Mouse (Mus musculus) liver, embryonic 12.5 days (tissue): ENCODE data around the gene Hpse2. TPM values are rescaled to one million over a fixed set of nuclear protein-coding genes. Genes with fewer than 3 reads are reported as not detected.

Experiments used
- ATAC-seq: fragments of 200-750 bp; cut with Nextera tagmentation; 2 replicates; pipeline ENCODE4 v1.8.0; 2017; ENCODE audit warnings: moderate number of reproducible peaks, mild to moderate bottlenecking, moderate library complexity
- H3K27ac ChIP-seq: fragments of 300-500 bp; sonication (generic); 2 replicates; pipeline ENCODE4 v1.5.1; 2016; ENCODE audit warnings: mild to moderate bottlenecking
- H3K27me3 ChIP-seq: fragments of 300-500 bp; sonication (generic); replicated peaks from 2 replicates; pipeline ENCODE4 v1.6.1; 2016; ENCODE audit warnings: mild to moderate bottlenecking, moderate library complexity
- H3K36me3 ChIP-seq: fragments of 300-500 bp; sonication (generic); 2 replicates; pipeline ENCODE4 v1.6.1; 2016; ENCODE audit warnings: mild to moderate bottlenecking, moderate library complexity
- H3K4me1 ChIP-seq: fragments of 300-500 bp; sonication (generic); 2 replicates; pipeline ENCODE4 v1.6.1; 2016
- H3K4me2 ChIP-seq: fragments of 300-500 bp; sonication (generic); 2 replicates; pipeline ENCODE4 v1.6.1; 2016; ENCODE audit warnings: mild to moderate bottlenecking, moderate library complexity
- H3K4me3 ChIP-seq: fragments of 300-500 bp; sonication (generic); 2 replicates; pipeline ENCODE4 v1.5.1; 2016; ENCODE audit warnings: mild to moderate bottlenecking, moderate library complexity
- H3K9ac ChIP-seq: fragments of 300-500 bp; sonication (generic); 2 replicates; pipeline ENCODE4 v1.6.1; 2016; ENCODE audit warnings: mild to moderate bottlenecking, moderate library complexity
- H3K9me3 ChIP-seq: fragments of 300-500 bp; sonication (generic); replicated peaks from 2 replicates; pipeline ENCODE4 v1.6.1; 2016; ENCODE audit warnings: mild to moderate bottlenecking, moderate library complexity
- WGBS: fragments of 180-500 bp; shearing (Covaris S2); methylation state at CpG from one replicate; pipeline ENCODE4 v1.1.7; 2016; ENCODE audit not compliant: insufficient replicate concordance; 5-methylcytosine and 5-hydroxymethylcytosine counted together
- polyA plus RNA-seq: library from polyadenylated mRNA; unstranded; fragments of >200 nt; fragmentation: Nextera tagmentation; extraction: Ambion mirVana; gene quantifications from 2 replicates; pipeline ENCODE4 v1.2.1, GENCODE M21; 2016

Hpse2 gene
- polyA plus RNA-seq, 1 experiment from 2014 or later, result not detected

DNA sequence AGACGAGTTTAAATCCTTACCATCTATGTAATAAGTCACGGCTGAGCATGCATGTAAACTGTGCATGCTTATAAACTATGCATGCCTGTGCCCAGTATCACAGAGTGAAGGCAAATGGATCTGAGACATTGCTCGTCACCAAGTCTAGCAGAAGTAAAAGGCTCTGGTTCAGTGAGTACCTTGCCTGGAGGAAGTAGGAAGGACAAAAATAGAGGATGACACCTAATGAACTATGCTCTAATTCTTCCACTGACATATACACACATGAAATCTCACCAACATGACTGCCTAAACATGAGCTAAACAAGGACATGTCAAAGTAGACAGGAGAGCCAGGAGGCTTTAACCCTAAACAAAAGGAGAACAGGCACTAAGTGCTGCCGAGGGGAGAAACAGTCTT lies 391.7 kb downstream of the Hpse2 start:
- 67% methylated on average over 4 of the region's 4 CpGs for WGBS
- no peak overlapping the region for H3K9ac ChIP-seq
- no peak for ATAC-seq
- H3K27me3 ChIP-seq, result no peaks in the 10 kb centered on the region
- no peak overlapping the region for H3K27ac ChIP-seq
- H3K4me3 ChIP-seq, result no peak overlapping the region
- no peak overlapping the region for H3K4me2 ChIP-seq
- H3K9me3 ChIP-seq, result no peaks in the 10 kb centered on the region
- H3K36me3 ChIP-seq, result no peaks in the 10 kb centered on the region
- no peaks in the 10 kb centered on the region for H3K4me1 ChIP-seq

DNA sequence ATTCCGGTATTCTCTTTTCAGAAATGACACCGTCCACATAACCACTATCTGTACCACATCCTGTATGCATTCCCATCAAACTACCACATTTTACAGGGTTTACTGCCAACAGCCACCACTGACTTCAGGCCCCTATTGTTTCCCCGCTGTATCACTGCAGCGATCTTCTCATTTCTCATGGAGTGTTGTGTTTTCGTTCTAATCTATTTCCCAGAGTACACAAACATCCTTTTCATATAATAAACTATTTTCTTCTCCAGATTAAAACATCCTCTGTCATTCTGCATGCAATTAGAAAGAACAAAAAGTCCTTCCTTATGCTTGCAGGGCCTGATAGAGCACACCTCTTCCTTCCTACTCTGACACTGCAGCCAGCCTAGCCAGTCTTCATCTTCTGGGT lies 399.3 kb downstream of the Hpse2 start:
- H3K4me3 ChIP-seq, result no peak overlapping the region
- WGBS, result 26% methylated on average over 5 of the region's 5 CpGs
- H3K4me2 ChIP-seq, result no peak overlapping the region
- H3K27ac ChIP-seq, result no peak overlapping the region
- no peaks in the 10 kb centered on the region for H3K4me1 ChIP-seq
- H3K27me3 ChIP-seq, result no peaks in the 10 kb centered on the region
- no peaks in the 10 kb centered on the region for H3K36me3 ChIP-seq
- ATAC-seq, result no peak
- no peak overlapping the region for H3K9ac ChIP-seq
- H3K9me3 ChIP-seq, result no peaks in the 10 kb centered on the region

DNA sequence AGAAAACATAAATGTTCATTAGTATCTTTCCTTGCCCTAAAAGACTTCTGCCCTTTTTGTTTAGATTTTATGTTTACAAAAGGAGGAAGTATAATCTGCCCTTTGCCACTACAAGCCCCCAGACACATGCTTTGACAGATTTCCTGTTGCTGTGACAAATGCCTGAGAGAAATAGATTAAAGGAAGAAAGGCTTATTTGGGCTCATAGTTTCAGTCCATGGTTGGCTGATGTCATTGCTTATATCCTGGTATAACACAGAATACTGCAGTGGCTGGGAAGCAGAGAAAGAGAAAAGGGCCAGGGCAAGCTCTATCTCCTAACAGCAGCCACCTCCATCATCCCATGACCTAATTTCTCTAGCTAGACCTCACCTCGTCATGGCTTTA lies 401.8 kb downstream of the Hpse2 start:
- WGBS, result 21% methylated on average over 1 of the region's 1 CpGs
- Histone ChIP-seq H3K4me2 (no peak overlapping the region), H3K27ac (no peak overlapping the region), H3K9me3 (no peaks in the 10 kb centered on the region), H3K36me3 (no peaks in the 10 kb centered on the region), H3K9ac (no peak overlapping the region), H3K4me3 (no peak overlapping the region), H3K27me3 (no peaks in the 10 kb centered on the region), H3K4me1 (no peaks in the 10 kb centered on the region)
- no peak for ATAC-seq

DNA sequence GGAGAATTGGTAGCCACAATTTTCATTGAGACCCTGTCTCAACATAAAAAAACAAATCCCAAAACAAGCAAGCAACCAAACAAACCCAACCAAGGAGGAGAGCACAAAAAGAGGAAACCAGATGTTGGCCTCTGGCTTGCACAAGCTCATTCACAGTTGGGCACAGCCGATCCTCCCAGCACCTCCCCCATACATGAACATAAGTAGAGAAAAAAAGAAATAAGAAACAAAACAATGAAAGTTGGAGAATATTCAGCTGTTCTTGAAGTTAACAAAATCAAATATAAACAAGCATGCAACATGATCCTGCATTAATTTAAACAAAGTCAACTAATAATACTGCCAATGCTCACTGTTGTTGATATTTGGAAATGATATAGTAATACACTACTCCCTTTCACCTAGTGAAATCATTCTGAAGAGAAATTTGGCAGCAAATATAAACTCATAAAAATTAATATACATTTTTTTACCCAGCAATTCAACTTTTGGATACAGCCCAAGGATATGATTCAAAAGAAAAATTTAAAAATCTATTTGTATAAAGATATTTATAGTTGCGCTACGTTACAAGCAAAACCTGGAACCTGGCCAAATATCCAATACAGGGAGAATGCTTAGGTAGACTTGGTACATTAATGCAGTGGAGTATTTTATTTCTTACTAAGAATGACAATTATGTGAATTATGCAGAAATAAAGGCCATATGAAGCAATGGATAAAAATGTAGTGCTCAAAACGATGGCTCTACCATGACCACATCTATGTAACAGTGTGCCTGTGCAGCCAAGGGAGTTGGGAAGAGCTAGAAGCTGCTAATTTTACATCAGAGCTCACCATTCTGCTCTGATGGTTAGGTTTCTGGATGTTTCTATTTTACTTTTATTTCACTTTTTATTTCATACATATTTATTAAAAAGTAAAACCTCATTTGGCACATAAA lies 402.5 kb downstream of the Hpse2 start:
- no peak for ATAC-seq
- no peaks in the 10 kb centered on the region for H3K27me3 ChIP-seq
- H3K36me3 ChIP-seq, result no peaks in the 10 kb centered on the region
- H3K4me2 ChIP-seq, result no peak overlapping the region
- no peaks in the 10 kb centered on the region for H3K9me3 ChIP-seq
- H3K4me3 ChIP-seq, result no peak overlapping the region
- no peaks in the 10 kb centered on the region for H3K4me1 ChIP-seq
- no peak overlapping the region for H3K27ac ChIP-seq
- WGBS, result 52% methylated on average over 4 of the region's 4 CpGs
- no peak overlapping the region for H3K9ac ChIP-seq

GRCm38 (mm10) chr19:42980537-42980936 lies 407.6 kb downstream of the Hpse2 start:
- Histone ChIP-seq H3K36me3 (no peaks in the 10 kb centered on the region), H3K27me3 (no peaks in the 10 kb centered on the region), H3K27ac (no peak overlapping the region), H3K4me1 (no peaks in the 10 kb centered on the region), H3K9me3 (no peaks in the 10 kb centered on the region), H3K4me2 (no peak overlapping the region), H3K4me3 (no peak overlapping the region), H3K9ac (no peak overlapping the region)
- ATAC-seq, result no peak
- 57% methylated on average over 3 of the region's 3 CpGs for WGBS

DNA sequence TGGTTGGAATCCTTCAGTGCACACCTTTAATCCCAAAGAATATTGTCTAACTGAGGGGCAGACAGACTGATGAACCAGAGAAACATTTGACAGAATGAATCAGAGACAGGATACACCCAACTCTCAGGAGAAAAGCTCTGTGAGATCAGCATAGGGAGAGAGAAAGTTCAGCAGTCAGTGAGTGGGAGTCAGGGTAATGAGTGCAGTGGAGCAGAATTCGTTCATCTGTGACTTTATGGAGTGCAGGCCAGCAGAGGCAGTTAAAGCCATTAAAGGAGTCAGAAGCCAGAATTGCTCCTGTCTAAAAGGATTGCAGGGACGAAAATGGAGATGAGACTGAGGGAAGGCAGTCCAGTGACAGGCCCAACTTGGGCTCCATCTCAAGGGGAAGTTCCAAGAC lies 410.2 kb downstream of the Hpse2 start:
- Histone ChIP-seq H3K4me1 (no peaks in the 10 kb centered on the region), H3K4me2 (no peak overlapping the region), H3K9me3 (no peaks in the 10 kb centered on the region), H3K36me3 (no peaks in the 10 kb centered on the region), H3K27ac (no peak overlapping the region), H3K27me3 (no peaks in the 10 kb centered on the region), H3K4me3 (no peak overlapping the region), H3K9ac (no peak overlapping the region)
- no peak for ATAC-seq
- WGBS, result 58% methylated on average over 2 of the region's 2 CpGs

GRCm38 (mm10) chr19:42973740-42974139 lies 414.4 kb downstream of the Hpse2 start:
- Histone ChIP-seq H3K27me3 (no peaks in the 10 kb centered on the region), H3K27ac (no peak overlapping the region), H3K9me3 (no peaks in the 10 kb centered on the region), H3K36me3 (no peaks in the 10 kb centered on the region), H3K9ac (no peak overlapping the region), H3K4me2 (no peak overlapping the region), H3K4me1 (no peaks in the 10 kb centered on the region), H3K4me3 (no peak overlapping the region)
- 54% methylated on average over 5 of the region's 5 CpGs for WGBS
- no peak for ATAC-seq

- Histone ChIP-seq H3K36me3 (no peaks in the 10 kb centered on the region), H3K9ac (no peak overlapping the region), H3K27ac (no peak overlapping the region), H3K9me3 (no peaks in the 10 kb centered on the region), H3K4me3 (no peak overlapping the region), H3K27me3 (no peaks in the 10 kb centered on the region), H3K4me2 (no peak overlapping the region), H3K4me1 (no peaks in the 10 kb centered on the region)
- no peak for ATAC-seq
- WGBS, result 48% methylated on average over 1 of the region's 1 CpGs
Observed at GRCm38 (mm10) chr19:42965171-42965570, 423.0 kb downstream of the Hpse2 start.

DNA sequence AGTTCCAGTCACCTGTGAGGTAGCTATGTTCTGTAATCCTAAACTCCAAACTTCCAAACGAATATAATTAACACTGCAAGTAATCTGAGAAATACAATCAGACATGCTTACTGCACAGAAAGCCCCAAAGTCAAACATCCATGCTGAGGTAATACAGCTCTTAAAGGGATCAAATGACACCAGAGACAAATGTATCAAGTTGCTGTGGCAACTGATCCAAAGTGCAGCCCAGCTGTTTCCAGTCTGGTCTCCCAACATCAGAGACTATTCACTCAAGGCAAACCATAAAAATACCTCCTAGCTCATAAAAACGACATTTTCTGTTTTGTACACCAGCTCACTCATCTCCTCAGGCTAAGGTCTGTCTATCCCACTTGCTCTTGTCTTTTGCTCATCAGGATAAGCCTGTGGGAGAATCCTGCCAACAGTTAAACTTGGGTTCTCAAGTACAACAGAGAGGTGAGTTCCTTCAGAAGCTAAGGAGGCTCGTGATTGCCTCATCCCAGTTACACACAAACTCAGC lies 440.0 kb downstream of the Hpse2 start:
- Histone ChIP-seq H3K36me3 (no peaks in the 10 kb centered on the region), H3K9ac (no peak overlapping the region), H3K4me1 (no peaks in the 10 kb centered on the region), H3K27me3 (no peaks in the 10 kb centered on the region), H3K4me2 (no peak overlapping the region), H3K9me3 (0 out of 2 replicates have a peak, but pooled peaks cover 3% of the 10 kb centered on the region), H3K27ac (no peak overlapping the region), H3K4me3 (no peak overlapping the region)
- 35% methylated on average over 3 of the region's 3 CpGs for WGBS
- no peak for ATAC-seq

GRCm38 (mm10) chr19:42937544-42937943 lies 450.6 kb downstream of the Hpse2 start:
- no peak for ATAC-seq
- Histone ChIP-seq H3K9me3 (no peaks in the 10 kb centered on the region), H3K4me3 (no peak overlapping the region), H3K9ac (no peak overlapping the region), H3K36me3 (no peaks in the 10 kb centered on the region), H3K27ac (no peak overlapping the region), H3K27me3 (no peaks in the 10 kb centered on the region), H3K4me2 (no peak overlapping the region), H3K4me1 (no peaks in the 10 kb centered on the region)
- WGBS, result 61% methylated on average over 1 of the region's 1 CpGs

DNA sequence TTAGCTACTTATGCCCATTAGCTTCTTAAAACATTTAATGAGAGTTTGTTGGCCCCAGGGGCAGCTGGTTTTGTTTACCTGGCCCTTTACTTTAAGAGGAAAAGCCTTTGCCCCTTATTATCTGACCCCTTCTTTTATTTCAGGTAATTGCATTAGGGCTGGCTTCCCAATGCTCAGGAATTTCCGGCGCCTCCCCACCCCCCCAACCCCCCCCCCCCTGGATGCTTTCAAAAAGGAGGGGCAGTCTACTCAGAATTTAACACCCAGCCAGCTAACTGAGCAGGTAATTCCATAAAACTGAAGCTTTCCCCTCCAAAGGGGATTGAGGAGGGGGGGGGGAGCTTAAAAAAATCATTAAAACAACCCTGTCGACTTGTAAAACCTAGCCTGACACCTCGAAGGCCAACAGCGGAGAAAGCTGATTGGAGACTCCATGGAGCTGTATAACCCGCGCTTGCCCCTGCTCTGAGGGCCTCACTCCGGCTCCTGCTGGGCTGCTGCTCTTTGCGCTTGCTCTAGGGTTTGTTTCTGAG lies 451.4 kb downstream of the Hpse2 start:
- Histone ChIP-seq H3K9me3 (no peaks in the 10 kb centered on the region), H3K4me1 (no peaks in the 10 kb centered on the region), H3K27ac (no peak overlapping the region), H3K27me3 (no peaks in the 10 kb centered on the region), H3K4me2 (no peak overlapping the region), H3K4me3 (no peak overlapping the region), H3K9ac (no peak overlapping the region), H3K36me3 (no peaks in the 10 kb centered on the region)
- WGBS, result 26% methylated on average over 9 of the region's 9 CpGs
- no peak for ATAC-seq

DNA sequence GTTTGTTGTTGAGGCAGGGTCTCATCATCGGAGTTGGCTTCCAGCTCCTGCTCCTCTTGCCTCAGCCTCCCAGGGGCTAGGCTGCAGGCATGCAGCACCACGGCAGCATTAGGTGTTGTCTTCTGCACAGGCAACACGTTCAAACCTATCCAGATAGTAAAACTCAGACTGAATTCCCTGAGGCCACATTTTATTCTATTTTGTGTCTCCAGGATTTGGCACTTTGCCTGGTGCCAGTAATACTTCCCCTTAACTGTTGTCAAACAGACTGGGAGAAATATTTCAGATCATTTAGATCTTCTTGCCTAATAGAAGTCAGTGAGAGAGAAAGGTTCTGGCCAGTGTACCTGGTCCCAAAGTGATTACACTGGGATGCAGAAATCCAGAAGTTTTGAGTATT lies 458.5 kb downstream of the Hpse2 start:
- Histone ChIP-seq H3K27ac (no peak overlapping the region), H3K27me3 (no peaks in the 10 kb centered on the region), H3K9me3 (no peaks in the 10 kb centered on the region), H3K36me3 (no peaks in the 10 kb centered on the region), H3K4me2 (no peak overlapping the region), H3K9ac (no peak overlapping the region), H3K4me3 (no peak overlapping the region), H3K4me1 (no peaks in the 10 kb centered on the region)
- WGBS, result 50% methylated on average over 3 of the region's 3 CpGs
- ATAC-seq, result no peak
